Mouse (Mus musculus) liver, postnatal 0 days (tissue): ENCODE data around the gene Oprm1.

Experiments used
- CTCF ChIP-seq: sonication (generic); IDR thresholded peaks from 2 replicates; pipeline ENCODE4 v1.5.1; 2016; ENCODE audit warnings: antibody characterized with exemption, low read depth
- EP300 ChIP-seq: IDR thresholded peaks from 2 replicates; pipeline ENCODE4 v1.6.1; 2016; ENCODE audit warnings: antibody characterized with exemption, low read depth, mild to moderate bottlenecking

DNA sequence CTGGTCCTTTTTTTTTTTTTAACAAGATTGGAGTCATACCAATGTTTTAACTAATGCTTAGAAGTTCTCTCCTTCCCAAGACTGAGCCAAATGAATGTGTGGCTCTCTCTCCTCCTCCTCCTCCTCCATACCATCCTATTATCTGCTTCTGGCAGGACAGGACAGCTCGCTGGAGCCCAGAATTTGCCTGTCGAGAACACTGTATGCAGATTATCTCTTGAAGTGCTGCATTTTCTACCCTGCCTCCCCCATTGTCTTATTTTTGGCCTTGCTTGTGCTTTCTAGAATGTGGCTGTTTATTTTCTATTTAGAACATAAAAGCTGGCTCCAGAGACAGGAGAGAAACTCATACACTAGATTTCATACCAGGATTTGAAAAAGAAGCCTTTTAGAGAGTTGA, 151.5 kb downstream of the Oprm1 start:
- TF ChIP-seq CTCF (no peak), EP300 (no peak)
